Mouse (Mus musculus) embryo, embryonic 10.5 days (tissue): ENCODE measurements at regions not wholly inside any gene's neighbourhood (a gene's known extent, or its start where the extent isn't known, plus 50 kb on each side); places are given as distances from the start of the nearest gene placed in this dataset.

ENCODE experiments used
- DNase-seq: peaks from one replicate; pipeline ENCODE4 v3.0.0-alpha.2; 2015; ENCODE audit warnings: low spot score

DNA sequence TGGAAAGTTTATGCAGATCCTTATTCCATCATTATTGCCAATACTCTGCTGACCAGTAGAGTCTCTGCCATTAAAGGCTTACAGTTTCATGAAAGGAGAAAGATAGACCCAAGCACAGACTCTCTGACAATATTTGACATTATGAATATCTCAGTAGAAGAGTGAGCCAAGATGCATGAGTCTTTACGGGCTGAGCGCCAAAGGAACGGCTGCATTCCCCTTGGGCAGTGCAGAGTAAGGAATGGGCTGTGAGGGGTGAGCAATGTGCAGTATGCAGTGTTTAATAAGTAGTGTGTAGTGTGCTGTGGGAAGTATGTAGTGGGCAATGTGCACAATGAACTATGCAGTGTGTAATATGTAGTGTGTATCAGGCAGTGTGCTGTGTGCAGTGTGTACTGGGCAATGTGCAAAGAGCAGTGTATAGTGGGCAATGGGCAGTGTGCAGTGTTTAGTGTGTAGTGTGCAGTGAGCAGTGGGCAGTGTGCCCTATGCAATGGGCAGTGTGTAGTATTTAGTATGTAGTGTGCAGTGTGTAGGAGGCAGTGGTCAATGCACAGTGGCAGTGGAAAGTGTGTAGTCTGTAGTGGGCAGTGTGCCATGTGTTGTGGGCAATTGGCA, 671.8 kb downstream of the 5730522E02Rik start:
- no peak for DNase-seq

DNA sequence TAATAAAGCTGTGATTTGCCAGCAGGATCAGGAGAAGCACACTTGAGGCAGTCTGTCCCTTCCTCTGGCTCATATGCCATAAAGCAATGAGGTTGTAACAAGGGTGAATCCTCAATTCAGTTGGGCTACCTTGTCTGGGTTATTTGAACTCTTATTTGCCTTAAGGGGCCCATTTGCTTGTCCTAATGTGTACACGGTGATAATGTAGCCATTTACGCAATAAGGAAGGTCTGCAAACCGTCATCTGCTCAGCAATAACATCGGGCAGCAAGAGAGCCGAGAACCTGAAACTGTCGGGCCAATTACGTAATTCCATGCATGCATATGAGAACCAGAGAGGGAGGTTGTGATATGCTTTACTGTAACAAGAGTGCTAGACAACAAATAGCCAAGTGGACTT, 674.5 kb downstream of the 5730522E02Rik start:
- DNase-seq, result no peak

DNA sequence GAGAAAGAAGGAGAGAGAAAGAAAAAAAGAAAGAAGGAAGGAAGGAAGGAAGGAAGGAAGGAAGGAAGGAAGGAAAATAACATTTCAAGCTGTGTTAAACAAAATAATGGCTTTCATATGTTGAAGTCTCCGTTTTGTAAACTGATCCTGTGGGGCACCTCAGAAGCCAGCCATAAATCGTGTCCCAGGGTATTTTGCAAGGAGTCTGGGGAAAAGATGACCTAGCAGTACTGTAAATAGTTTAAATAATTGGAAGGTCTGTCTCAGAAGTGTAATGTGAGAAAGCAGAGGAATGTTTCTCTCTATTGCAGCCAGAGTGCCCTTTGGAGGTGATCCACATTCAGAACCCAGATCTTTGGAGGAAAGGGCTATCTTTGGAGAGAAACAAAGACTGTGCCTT, 677.5 kb downstream of the 5730522E02Rik start:
- peak; percentile 17 for DNase-seq

DNA sequence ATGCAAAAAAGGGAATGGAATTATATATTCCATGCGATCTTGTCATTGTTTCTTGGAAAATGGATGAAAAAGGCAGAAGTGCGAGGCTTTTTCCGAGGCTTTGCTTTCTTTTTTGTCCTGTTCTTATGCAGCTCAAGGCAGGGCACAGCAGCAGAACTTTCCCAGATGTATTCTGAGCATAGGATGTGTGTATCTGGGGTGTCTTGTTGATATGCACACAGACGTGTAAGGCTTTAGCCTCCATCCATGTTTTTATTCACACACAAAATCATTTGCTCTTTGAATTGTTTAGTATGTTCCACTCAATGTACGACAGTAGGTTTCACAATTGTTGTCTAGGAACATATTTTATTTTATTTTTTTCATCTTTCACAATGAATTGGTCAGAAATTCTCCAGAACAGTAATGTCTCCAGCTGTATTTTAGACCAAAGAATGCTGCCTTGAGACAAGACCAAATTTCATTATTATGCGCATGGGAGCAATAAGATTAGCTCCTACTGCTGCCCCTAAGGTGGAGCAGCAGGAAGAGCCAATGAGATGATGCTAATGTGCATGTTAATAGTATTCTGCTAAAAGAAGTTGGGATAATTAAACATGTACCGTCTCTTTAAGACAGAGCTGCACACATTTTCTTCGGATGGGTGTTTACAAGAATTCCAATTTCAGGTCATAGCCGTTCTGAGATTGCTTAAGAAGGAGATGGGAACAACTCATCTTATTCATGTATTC, 678.7 kb downstream of the 5730522E02Rik start:
- no peak for DNase-seq

DNA sequence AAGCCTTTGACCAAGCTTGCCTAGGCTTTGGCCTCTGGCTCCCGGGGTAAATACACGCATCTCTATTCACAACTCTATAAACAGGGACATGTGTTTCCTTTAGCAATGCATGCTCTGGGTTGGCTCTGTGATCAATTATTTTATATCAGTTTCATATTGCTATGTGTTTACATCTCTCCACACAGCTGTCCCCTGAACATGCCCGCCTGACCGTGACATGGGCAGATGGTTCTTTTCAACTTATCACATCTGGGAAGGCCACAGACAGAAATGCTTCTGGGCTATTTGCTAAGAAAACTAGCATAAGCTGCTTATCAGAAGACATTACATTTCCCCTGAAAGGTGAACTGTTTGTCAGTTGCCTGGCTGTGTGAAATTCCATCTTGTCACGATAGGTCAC, 682.5 kb downstream of the 5730522E02Rik start:
- no peak for DNase-seq

DNA sequence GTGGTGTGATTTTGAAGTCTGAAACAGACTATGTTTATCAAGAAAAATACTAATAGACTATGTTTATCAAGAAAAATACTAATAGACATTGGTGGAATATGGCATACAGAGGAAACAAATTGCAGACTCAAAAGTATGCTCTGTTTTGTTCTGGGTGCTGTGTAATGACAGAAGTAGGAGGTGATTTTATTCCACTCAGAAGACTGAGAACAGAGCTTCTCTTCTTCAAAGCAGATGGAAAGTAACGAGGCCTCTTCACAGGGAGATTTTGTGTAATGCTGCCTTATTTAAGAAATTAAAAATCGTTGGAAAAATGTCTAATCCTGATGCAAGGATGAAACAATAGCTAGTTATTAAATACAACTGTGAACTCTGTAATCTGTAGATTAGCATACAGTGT, 691.7 kb downstream of the 5730522E02Rik start:
- no peak for DNase-seq

DNA sequence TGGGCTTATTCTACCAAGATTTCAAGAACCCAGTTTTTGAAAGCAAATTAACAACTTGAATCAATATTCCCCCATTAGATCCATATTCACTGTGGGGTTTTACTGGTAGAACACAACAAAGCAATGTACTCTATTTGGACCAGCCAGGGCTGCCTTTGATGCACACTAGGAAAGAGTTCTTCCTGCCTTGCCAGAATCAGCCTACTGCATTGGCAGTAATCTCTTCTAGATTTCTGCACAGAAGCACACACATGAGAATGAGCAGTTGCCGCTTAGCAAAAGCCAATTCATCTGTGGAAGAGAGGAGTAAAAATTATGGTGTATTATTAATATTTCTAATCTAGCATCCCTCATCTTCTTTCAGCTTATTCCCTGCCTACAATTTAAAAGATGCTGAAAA, 692.4 kb downstream of the 5730522E02Rik start:
- DNase-seq, result no peak

DNA sequence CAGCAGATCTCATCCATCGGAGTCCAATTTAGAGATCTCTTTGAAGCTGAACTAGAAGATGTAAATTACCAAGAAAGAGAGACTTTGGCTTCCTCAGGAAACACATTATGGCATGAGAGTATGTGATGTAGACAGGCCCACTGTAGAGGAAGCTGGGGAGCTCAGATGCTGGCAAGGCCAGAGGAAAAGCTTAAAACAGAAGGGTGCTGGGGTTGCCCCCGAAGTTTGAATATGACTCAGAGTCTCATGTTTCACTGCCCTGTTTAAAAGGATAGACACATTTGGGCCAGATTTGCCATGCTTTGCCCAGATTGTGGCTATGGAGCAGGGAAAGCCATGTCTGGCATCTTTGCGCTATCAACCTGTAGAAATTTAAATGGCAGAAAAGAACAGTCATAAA, 705.1 kb downstream of the 5730522E02Rik start:
- DNase-seq, result no peak

DNA sequence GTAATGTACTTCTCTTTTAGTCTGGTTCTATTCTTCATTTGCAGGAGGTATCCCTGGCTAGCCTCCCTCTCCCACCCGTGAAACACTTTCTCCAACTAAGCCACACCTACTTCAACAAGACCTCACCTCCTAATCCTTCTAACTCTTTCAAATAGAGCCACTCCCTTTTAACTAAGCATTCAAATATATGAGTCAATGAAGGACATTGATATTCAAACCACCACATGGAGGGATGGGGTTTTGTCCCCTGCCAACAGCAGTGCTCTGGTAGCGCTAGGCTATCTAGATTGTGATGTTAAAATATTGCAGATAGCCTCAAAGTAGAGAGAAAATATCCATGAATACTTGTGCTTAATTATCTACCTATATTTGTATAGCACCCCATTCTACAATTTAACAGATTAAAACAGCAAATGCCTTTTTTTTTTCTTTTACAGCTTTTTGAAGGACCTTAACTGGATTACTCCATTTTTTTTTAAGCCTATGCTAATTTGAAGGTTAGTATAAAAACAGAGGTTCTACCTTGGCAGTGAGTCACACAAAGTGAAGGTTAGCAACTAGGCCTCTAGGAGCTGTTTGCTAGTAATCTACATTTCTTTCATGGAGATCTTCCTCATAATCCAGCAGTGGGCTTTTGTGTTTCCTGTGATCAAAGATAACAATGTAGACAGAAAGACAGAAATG, 736.7 kb downstream of the 5730522E02Rik start:
- no peak for DNase-seq

DNA sequence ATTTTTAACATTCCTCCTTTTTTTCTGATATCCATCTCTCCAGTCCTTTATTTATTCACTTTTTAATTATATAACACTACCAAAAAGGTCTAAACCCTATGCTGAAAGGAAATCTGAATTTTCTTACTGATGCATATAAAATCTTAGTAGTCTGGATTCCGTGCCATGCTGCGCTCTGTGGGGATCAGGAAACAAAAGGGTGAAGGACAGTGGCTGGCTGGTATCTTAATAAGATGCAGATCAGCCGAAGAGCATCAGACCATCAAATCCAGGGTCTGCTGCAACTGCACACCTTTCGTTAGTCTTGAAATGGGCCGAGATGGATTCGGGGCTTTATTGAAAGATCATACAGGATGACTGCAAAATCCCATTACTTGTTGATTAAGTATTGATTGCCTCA, 740.7 kb downstream of the 5730522E02Rik start:
- DNase-seq, result no peak

DNA sequence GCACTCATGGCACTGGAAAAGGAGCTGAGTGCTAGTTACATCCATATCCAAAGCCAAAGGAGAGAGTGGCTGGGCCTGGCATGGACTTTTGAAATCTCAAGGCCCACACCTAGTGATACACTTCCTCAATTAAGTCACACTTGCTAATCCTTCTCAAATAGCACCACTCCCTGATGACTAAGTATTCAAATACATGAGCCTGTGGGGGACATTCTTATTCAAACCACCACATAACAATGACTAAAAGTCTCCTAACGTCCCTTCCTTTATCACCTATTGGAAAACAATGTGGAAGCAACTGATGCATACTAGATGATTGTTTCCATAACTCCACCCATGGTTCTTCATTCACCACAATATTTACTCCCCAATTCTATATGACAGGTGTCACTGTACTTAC, 773.4 kb downstream of the 5730522E02Rik start:
- no peak for DNase-seq

DNA sequence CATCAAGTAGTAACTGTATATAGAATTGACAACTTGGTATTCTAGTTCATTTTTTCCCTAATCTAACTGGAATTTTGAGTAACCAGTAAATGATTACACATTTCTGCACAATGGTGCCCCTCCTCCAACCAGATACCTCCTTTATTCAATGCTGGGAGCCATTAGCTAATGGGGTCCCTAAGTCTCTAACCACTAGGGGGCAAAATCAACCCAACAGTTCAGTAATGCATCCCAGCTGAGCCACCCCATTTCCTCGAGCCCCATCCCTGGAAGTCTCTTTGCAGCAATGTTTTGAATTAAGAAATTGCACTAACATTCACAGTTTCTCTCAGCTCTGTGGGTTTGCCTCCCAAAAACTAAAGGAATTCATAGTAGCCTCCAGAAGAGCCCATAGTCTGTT, 774.9 kb downstream of the 5730522E02Rik start:
- DNase-seq, result peak; percentile 50

GRCm38 (mm10) chr11:25423186-25423585, 787.4 kb downstream of the 5730522E02Rik start:
- no peak for DNase-seq

DNA sequence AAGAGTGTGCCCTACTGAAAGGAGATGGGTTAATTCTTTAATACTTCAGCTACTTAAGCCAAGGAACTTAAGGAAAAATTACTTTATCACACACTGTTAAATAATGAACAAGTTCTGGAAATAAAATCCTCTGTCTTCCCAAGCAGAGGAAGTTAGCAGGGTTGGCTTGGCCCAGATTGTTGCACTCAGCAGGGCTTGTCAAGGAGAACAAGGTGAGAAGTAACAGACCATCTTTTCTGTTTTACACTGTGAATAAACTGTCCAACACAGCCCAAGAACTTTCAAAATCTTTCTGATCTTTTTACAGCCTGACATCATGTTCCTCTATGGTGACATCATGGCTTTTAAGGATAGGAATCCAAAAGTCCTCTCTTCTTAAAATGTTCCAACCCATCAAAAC, 789.1 kb downstream of the 5730522E02Rik start:
- no peak for DNase-seq

DNA sequence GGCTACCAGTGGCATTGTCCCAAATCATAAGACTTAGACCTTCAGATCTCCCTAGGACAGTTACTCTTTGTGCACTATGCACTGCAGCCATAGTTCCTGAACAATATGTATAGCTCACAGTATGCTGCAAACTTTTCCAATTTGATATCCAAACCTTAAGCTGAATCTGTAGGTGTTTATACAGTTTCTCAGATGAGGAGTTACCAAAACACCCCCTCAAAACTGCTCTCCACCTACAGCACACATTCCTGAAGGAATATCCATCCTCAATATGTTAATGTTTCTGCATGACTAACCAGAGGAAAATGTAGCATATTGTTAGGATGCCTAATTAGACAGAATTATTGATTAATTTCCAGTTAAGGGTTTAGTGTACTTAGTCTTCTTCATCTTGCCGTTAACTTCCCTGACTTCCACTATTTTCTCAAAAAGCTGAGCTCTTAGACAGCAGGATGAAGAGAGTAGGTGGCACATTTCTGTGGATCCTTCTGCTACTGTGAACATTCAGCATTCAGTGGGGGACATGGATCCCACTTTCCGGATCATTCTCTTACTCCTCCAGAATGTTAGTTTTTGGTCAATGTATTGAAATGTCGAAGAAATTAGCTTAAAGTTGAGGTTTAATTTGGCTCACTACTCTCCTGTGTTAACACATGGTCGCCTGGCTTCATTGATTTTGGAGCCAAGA, 800.0 kb downstream of the 5730522E02Rik start:
- no peak for DNase-seq

DNA sequence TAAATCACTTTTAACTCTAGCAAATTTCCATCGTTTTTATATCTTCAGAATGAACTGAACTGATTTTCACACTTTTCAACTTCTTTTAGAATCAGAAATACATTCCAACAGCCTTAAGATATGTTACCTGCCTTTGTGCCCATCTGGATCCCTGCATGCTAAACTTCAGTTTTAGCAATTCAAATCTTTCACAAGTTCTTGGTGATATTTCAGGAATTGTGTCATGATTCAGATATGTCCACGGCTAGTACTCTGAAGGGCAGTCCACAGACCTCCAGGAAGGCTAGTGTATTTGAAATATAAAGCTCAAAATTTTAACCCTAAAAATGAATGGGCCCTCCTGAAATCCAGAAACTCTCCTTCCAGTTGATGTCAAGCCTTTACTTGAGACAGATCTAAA, 818.9 kb downstream of the 5730522E02Rik start:
- DNase-seq, result no peak

- no peak for DNase-seq
Observed at GRCm38 (mm10) chr11:25367111-25367510, 843.5 kb downstream of the 5730522E02Rik start.

GRCm38 (mm10) chr11:25365433-25365832, 845.1 kb downstream of the 5730522E02Rik start:
- DNase-seq, result no peak

- no peak for DNase-seq
Observed at GRCm38 (mm10) chr11:25359723-25360122, 850.8 kb downstream of the 5730522E02Rik start.

DNA sequence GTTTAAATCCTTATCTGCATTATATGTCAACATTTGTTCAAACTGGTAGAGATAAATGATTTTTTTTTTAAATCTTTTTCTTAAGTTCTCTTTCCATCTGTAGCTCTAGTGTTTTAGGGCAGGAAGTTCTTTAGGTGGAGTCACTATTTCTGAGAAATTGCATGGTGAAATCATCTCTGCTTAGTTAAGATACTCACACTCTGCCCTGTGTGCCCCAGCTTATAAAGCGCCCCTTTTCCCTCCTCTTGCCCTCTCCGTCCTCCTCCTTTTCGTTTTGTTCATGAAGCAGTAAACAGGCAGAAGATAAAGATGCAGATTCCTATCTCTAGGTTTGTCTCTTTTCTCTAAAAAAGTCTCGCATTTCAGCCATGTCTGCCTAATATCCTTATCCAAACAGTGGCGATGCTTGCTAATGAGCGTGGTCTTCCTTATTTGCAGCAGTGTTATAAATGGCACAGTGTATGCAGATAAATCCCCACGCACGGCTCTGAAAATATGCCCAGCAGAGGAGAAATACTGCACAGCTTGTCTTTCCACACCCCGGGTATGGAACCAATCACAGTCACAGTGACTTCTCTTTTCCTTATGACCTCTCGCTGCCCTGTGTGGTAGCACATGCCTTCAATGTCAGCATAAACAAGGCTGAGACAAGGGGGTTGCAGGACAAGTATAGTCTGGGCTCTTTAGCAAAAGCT, 852.7 kb downstream of the 5730522E02Rik start:
- peak; percentile 65 for DNase-seq

DNA sequence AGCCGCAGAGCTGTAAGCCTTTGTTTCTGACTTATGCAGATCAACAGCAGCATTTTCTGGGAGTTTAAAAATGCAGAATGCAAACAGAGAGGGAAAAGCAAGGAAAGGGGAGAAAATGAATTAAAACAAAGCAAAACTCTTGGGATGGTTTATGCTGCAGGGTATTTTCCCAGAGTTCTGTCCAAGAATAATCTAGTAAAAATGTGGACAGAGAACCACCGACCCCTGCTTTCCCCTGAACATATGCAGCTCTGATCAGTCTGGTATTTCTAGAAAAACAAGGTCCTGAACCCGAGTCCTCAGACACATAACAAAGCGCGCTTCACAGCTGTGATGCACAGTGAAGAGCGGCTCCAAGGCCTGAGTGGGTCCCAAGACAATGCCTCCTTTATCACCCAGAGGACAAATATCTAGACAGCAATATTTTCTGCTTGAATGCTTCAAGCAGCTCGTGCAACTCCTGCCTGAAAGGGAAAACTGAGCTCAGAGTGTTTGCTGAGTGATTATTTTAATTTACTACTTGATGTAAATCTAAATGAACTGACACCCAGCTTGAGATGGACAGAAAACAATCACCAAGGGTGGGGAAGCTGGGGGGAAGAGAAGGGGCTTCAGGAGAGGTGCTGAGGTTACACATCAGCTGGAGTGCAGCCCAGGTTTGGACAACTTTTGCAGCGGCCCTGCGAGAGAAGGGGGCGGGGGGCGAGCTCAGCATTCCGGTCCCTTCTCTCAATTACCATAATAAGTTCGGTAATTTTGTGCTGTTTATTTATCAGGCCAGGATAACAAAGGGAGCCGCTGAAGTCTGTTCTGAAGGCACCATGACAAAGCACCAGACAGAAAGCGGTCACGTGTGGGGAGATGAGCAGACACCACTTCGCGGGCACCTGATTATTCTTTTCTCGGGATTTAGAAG, 853.6 kb downstream of the 5730522E02Rik start:
- peak; percentile 88 for DNase-seq
